Mouse (Mus musculus) lung, postnatal 10 days (tissue): ENCODE measurements at regions not wholly inside any gene's neighbourhood (a gene's known extent, or its start where the extent isn't known, plus 50 kb on each side); places are given as distances from the start of the nearest gene placed in this dataset.

Experiments used
- DNase-seq: peaks from one replicate; pipeline ENCODE4 v3.0.0; 2021

DNA sequence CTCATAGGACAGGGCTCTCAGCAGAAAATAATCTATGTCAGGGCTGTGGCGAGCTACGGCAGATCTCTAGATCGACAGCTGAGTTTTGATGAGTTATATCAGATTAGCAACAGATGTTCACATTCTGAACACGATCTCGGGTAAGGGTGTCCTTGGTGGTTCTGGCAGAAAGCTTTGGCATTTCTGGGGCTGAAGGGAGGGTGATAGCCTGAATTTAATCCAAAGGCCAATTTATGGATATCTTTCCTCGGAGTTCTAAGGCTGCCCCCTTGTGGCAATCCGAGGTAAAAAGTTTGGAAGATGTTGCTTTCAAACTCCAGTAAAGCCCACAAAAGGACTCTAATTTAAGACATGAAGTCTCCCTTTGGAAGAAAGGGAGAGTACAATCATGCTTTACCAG is 101.3 kb upstream of the Luzp2 start:
- DNase-seq: peak; percentile 13

DNA sequence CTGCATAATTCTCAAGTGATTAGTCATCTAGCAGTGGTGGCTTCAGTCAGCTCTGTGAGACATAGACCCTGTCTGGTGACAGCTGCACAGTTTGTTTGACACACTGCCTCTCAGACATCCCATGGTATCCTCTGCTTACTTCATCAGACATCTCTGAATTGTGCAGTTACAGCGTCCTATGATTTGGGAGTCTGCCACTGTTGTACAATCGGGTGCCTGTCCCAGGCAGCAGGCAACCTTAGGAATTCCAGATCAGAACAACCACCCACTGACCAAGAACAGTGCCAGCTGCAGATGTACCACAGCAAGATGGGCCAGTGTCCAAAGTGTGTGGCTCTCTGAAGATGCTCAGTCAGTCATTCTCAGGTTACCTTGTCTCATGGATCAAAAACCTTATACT is 100.4 kb upstream of the Luzp2 start:
- DNase-seq: no peak

DNA sequence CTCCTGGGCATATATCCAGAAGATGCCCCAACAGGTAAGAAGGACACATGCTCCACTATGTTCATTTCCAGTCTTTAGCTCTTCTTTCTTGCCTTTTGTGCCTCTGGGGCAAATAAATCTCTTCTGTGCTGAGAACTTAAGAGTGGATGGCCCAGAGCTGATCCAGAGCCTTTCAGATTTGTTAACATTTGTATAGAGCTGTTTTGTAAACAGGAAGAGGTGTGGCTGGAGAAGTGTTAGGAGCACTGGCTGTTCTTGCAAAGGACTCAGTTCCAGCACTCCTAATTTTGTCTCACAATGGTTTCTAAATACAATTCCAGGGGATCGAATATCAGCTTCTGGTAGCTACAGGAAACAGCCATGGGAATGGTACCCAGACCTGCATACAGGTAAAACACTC is 68.0 kb upstream of the Luzp2 start:
- DNase-seq: no peak

- DNase-seq: no peak
Measured at GRCm38 (mm10) chr7:54768683-54769082, 66.6 kb upstream of the Luzp2 start.

- no peak for DNase-seq
Measured at GRCm38 (mm10) chr7:54781939-54782520, 53.3 kb upstream of the Luzp2 start.

DNA sequence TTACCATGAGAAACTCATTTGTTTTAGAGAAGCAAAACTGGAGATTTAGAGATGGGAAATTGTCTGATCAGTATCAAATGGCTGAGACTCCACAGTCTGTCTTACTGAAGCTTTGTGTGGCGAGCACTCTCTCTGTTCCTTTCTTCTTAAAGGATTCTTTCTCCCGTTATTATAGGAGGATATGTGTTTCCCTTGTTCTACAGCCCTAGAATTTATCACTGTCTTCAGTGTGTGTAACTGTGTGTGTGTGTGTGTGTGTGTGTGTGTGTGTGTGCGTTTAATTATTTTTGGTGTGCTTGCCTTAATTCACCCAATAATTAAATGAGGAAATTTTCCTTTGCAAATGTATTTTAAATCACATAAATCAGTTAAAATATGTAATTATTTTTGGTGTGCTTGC is 52.7 kb upstream of the Luzp2 start:
- DNase-seq: no peak

- DNase-seq: no peak
Measured at GRCm38 (mm10) chr7:54783550-54784529, 51.5 kb upstream of the Luzp2 start.
